Mouse (Mus musculus): Measurements from ENCODE around the gene Mbtps2. TPM values are rescaled to one million over a fixed set of nuclear protein-coding genes. Genes with fewer than 3 reads are reported as not detected.

The Mbtps2 gene
- total RNA-seq, 2 experiments from 2014 or later = 13.5 to 15.7 TPM

DNA sequence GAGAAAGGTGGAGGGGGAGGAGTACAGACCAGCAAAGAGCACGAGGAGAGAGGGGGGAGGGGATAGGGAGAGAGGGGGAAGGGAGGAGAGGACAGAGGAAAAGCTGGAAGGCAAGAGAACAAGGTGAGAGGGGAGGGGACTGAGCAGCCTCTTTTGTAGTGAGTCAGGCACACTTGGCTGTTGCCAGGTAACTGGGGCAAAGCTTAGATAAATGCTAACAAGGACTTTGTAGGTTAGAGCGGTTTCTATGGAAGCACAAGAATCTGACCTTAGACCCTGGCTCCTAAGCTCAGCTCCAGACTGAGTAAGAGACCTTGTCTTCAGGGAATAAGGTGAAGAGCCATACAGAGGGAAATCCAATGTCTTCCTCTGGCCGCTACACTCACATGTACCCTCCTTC, 51.4 kb downstream of the Mbtps2 start:
- intact Hi-C loops (cut with DNase I) = no loop called here
- no peak for DNase-seq

DNA sequence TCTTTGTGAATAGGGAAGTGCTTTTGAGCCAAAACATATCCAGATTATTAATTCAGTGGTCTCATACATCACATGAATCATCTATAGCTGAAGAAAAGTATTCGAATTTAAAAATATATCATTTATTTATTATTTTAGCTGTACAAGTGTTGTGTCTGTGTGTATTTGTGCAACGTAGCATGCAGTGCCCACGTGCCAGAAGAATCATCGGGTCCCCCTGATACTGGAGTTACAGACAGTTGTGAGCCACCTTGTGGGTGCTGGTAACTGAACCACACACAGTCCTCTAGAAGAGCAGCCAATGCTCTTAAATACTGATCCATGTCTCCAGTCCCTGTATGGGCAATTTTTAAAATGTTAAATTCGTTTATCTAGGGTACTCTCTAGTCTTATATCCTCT, 92.1 kb downstream of the Mbtps2 start:
- intact Hi-C loops (cut with DNase I) = no loop called here
- DNase-seq = no peak

DNA sequence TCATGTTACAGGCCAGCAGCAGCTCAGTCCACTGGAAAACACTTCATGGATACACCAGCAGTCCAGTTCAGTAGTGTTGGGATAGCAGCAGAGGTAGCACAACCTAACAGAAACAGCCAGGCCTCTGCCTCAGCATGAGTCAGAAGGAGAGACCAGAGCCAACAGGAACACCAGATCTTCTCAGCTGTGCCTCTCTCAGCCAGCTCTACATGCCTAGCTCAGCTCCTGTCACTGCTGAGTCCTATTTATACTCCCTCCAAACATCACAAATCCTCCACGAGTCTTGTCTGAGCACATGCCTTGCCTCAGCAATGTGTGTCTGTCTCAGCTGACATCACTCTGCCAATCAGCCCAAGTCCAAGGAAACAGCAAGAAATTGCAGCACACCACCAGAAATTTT, 94.0 kb downstream of the Mbtps2 start:
- intact Hi-C loops (cut with DNase I) = no loop called here
- DNase-seq = no peak

DNA sequence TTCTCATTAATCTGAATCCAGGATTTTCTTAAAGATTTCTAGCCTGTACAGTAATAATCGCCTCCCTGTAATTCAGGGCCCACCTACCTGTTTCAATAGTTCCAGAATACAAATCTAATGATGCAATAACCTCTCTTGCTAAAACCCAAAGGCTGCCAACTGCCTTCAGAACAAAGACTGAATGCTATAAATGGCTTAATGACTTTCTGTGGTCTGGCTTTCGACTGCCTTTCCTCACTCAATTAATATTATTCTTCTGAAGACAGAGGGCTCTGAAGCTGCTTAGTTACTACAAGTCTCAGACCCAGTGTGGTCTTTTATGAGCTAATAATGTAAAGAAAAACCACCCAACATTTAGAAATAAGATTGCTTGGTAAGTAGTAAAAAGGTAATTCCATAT, 96.6 kb downstream of the Mbtps2 start:
- intact Hi-C loops (cut with DNase I) = no loop called here
- DNase-seq = no peak

DNA sequence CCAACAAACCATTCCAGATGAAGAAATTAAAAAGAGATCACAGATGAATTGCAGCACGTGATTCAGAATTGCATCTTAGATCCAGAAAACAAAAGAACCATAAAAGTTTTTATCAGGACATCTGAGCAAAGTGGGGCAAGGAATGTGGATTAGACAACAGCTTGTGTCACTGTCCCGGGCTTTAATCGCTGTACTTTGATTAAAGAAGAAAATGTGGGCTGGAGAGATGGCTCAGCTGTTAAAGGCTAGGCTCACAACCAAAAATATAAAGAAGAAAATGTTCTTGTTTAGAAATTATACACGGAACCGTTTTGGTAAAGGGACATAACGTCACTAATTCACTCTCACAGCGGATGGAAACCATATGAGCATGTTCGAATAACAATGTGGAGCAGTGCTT, 98.5 kb downstream of the Mbtps2 start:
- intact Hi-C loops (cut with DNase I) = no loop called here
- DNase-seq = no peak

DNA sequence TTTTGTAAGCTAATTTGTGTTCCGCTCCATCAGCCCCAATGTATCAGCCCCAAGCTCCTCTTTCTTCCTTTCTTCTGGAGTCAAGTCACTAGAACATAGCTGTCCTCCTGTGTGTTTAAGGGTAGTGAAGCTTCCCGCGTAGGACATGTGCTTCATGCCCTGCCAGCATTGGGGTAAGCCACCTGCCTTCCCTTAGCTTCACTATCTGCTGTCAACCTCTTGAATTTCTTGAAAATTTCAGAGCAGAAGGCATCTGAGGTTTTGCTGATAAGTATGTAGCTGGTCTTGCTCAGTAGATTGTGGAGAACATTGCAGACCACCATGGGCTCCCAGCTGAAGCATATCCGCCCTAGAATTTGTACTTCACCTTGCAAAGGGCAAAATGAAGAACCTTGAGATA, 105.4 kb downstream of the Mbtps2 start:
- intact Hi-C loops (cut with DNase I) = loop anchor here (5.0 kb wide), 1 partner anchor 104 kb away; the partner anchor contains the start of gene Mbtps2
- DNase-seq = no peak

DNA sequence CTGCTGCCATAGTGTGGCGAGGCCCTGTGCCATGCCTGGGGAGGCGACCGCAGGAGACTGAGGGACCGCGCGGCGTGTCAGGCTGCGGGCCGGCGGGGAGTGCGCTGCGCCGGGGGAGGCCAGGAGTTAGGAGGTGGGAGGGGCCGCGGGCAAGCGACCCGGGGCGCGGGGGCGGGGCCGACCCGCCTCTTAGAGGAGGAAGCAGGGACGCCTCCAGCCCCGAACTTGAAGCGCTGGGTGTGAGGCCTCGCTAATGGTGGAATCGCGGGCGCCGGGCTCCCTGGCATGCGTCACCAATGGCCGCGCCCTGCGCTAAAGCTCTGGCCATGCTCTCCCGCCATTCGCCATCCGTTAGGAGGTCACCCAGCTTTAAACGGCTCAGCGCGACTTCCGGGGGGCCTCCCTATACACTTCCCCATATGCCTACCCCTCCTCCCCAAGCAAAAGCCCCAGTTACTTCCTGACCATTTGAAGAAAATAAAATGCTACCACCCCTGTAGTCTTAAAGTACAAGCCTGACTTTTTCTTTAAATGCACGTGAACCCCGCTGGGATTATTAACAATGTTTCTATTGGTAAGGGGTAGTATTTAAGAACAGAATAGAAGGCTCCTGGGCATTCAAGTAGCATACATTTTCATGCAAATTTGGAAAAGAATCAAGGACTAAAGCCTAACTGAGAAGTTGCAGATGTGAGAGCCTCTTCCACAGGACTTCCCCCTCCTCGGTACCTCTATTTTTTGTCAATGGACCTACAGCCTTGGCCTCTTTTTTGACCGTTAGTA, 106.4 kb downstream of the Mbtps2 start, which contains the start of gene Sms:
TSS of gene Sms (minus strand) at position 344 of the 783 bp plus-strand sequence.
- intact Hi-C loops (cut with DNase I) = loop anchor here (5.0 kb wide), 1 partner anchor 105 kb away; the partner anchor contains the start of gene Mbtps2
- peak; percentile 50 to 63 for DNase-seq

DNA sequence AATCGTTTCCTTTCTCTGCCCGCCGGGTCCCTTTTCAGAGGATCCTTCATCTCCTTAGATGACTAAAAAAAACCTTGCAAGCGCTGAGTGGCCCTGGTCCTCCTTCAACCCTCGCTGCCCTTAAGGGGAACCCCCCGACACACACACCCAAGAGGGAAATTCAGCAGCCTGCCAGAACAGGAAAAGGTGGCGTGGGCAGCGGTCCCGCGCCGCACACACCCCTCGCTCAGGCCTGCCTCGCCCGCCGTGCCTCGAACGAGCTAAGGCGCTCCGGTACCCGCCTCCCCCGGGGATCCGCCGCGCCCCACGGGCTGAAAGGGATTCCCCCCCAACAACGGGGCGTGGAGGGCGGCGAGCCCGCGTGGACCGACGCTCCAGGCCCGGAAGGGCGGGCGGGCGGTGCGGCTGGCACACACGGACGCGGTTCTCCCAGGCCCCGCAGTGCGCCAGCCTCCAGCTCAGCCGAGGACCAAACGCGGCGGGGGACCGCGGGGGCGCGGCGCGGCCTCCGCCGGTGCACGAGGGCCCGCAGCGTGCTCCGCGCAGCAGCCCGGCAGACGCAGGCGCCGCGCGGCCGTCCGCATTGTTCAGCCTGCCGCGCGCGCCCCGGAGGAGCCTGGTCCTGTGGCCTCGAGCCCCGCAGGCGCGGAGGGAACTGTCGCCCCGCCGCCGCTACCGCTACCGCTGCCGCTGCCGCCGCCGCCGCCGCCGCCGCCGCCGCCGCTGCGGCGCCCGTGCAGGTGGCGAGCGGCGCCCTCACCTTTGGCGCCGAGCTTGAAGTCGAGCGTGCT, 107.2 kb downstream of the Mbtps2 start:
- peak in 1 of 2 experiments; percentile 22 for DNase-seq
- intact Hi-C loops (cut with DNase I) = loop anchor here (5.0 kb wide), 1 partner anchor 106 kb away; the partner anchor contains the start of gene Mbtps2

DNA sequence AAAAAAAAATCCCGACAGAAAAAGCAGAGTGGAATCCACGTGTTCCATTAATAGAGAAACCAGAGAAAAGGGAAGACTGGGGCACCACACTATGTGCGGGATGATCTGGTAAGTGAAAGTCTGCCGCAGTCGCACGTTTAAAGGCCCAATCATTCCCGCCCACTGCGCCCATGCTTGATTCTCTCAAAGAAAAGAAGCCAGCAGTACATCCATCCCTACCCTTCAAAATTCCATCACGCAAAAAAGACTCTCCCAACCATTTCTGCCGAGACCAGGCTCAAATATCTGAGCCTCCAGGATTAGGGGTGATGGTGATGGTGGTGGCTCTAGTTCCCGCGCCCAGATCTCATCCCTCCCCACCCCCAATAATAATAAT, 107.8 kb downstream of the Mbtps2 start:
- DNase-seq = no peak
- intact Hi-C loops (cut with DNase I) = loop anchor here (5.0 kb wide), 1 partner anchor 107 kb away; the partner anchor contains the start of gene Mbtps2

DNA sequence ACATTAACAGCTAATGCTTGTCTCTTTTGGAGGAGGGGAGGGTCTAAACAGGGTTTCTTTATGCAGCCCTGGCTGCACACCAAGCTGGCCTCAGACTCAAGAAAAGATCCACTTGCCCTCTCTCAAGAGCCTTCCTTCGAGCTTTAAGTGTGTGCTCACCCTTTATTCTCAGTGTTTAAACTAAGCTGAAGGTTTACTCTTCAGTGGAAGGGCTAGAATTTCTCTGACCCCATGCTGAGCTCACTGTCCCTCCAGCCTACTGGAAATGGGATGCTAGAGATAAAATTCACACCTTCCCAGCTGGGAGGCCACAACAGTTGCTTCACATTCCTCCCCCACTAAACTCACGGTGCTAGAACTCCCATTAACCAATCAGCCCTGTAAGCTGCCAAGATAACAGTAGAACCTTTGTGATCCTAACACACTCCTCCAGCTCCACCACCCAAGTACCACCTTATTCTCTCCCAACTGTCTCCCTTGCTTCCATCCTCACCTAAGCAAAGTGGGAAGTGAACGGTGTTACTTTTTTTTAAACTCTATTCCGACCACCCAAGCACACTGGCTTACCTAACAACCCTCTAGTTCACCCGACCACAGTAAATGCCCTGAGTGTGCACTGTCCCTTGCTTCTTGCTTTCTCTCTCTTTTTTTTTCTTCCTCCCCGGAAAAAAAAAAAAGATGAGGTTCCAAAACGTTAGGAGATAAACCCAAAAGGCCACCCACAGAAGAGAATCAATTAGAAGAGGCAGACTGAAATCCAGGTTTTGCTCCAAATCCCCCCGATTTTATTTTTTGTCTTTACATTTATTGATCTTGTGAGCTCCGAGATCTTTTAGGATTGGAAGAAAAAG, 108.4 kb downstream of the Mbtps2 start:
- no peak for DNase-seq
- intact Hi-C loops (cut with DNase I) = loop anchor here (5.0 kb wide), 2 partner anchors 72 to 107 kb away; partner anchors contain the start of gene Mbtps2

DNA sequence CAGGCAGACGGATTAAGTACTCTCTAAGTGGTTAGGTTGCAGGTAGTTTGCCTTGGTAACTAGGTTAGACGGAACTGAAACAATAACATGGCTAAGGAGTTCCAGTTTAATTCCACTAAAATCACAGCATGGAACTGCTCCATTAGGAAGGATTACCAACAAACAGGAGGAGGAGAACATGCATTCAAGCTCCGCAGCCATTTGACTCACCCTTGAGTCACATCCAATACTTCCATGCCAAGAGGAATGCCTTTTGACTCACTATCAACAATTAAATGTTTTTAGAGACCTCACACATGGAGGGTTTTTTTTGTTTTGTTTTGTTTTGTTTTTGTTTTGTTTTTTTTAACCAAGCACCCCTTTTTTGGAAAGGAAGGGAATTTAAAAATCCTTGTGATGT, 109.7 kb downstream of the Mbtps2 start:
- intact Hi-C loops (cut with DNase I) = loop anchor here (5.0 kb wide), 1 partner anchor 73 kb away; no protein-coding TSS in a partner anchor
- no peak for DNase-seq

DNA sequence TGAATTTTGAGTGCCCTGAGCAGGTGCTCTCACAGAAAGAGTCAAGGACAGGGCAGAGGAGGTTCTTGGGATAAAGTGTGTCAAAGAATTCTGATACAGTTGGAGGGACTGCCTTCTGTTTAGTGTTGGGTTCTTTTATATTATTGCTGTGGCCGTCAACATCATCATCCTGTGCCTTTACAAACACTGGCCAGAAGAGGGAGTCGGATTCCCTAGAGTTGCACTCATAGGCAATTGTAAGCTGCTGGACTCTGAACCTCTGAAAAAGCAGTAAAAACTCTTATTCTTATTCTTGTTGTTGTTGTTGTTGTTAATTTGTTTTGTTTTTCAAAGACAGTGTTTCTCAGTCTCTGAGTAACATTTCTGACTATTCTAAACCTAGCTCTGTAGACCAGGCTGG, 111.8 kb downstream of the Mbtps2 start:
- DNase-seq = peak; percentile 13 to 21
- intact Hi-C loops (cut with DNase I) = loop anchor here (1.0 to 5.0 kb wide), 2 partner anchors 76 to 156 kb away; no protein-coding TSS in a partner anchor

Other genes with a start within 250 kb of the Mbtps2 start
- under 1 TPM; 0.08 to 0.11 TPM for gene Phex, start 183.4 kb downstream of the Mbtps2 start, total RNA-seq (2021)
- gene Sms, start 106.4 kb downstream of the Mbtps2 start, total RNA-seq (2021) = 10 to 100 TPM; 33.8 to 49.8 TPM
- gene Yy2, start 29.7 kb downstream of the Mbtps2 start, total RNA-seq (2021) = under 1 TPM; 0.38 to 0.53 TPM
- gene Smpx, start 100.2 kb upstream of the Mbtps2 start, total RNA-seq (2021) = 100 to 1,000 TPM; 397 to 411 TPM
- gene Klhl34, start 219.7 kb upstream of the Mbtps2 start, total RNA-seq (2021) = 1 to 10 TPM; 6.5 to 6.9 TPM

Measured in heart, postnatal 36 days (tissue).